Mouse (Mus musculus) gastrocnemius, postnatal 14 days (tissue): ENCODE results near the gene Atad2b. TPM values are rescaled to one million over a fixed set of nuclear protein-coding genes. Genes with fewer than 3 reads are reported as not detected.
"Not testable (repeated sequence)": the region's sequence is repeated elsewhere in the genome, so short reads cannot be mapped to it uniquely, and the experiment has no call there.

Experiments
- DNase-seq: peaks from one replicate; pipeline ENCODE4 v3.0.0; 2021; ENCODE audit warnings: mixed read lengths
- intact Hi-C: fragments of 180-260 bp; cut with DNase I; formaldehyde crosslinking; loops from one replicate; pipeline ENCODE4 v1.15.1; 2025; ENCODE audit warnings: low total_unique reads
- total RNA-seq, 2 experiments: library from RNA; stranded (reverse); gene quantifications; 2 replicates each; pipeline ENCODE4 v1.2.3; 2021

Atad2b gene
- total RNA-seq, 2 experiments from 2014 or later, result 17.6 to 18.0 TPM

DNA sequence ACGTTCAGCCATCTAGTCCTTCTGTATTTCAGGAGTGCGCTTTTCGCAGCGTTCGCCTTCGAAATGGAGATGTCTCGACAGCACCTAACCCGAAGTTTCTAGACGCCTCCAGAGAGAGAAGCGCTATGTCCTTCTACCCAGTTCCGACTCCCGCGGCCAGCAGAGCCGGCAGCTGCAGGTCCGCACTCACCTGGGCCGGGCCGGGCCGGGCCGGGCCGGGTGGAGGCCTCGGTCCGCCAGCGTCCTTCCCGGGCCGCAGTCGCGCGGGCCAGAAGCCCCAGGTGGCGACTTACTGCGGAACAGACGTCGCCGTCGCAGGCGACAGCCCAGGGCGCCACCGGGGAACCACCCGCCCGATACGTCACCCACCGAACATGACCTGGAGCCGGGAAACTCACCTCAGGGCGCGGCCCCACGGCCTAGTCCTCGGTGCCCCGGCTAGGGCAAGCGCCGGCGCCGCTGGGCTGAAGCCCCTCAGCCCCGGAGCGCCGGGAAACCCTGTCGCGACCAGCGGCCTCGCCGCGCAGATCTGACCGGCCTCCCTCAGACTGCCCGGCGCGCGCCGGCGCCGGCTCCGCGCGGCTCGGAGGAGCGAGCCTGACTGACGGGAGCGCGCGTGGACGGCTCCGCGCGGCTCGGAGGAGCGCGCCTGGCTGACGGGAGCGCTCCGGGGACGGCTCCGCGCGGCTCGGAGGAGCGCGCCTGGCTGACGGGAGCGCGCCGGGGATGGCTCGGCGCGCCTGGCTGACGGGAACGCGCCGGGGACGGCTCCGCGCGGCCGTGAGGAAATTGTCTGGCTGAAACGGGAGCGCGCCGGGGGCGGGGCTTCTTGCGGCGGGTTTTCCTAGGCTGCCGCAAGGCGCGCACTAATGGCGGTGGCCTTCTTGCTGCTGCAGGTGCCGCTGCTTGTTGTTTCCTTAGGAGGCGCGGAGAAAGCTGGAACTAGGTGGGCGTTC lies 9.9 kb upstream of the Atad2b start, which contains the start of gene Ubxn2a:
Gene Ubxn2a (minus strand): TSS at position 755 of the 956 bp plus-strand sequence.
- peak; percentile 96 for DNase-seq
- intact Hi-C loops, result no loop called here

DNA sequence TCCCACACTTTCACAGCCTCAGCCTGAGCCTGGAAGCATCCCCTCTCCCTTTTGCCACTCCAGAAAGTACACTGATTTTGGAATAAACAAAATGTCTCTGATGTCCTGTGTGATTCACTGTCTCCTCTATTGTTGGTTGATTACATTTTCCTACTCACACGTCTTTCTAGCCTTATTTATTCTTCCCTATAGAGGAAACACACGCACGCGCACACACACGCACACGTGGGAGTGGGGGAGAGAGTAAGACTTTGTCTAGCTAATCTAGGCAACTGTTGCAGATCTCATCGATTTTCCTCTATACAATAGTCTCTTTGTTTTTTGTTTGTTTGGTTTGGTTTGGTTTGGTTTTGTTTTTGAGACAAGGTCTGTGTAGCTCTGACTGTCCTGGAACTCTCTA lies 8.8 kb upstream of the Atad2b start:
- intact Hi-C loops, result no loop called here
- DNase-seq, result no peak

DNA sequence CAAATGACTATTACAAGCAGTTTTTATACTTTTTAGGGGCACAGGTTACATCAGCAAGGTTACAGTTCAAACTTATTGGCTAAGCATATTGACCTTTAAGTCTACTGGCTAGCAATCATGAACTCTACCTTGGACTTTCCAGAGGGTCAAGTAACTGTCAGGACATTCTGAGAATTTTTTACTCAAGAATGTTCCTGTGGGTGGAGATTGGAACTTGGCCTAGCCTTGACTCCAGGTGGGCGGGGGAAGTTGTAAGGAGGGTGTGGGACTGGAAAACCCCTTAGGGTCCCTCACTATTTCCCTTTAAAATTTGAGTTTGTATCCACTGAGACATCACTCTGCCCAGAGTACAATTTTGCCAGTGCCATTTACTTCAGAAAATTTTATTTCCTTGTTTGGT lies 6.7 kb upstream of the Atad2b start:
- DNase-seq, intact Hi-C loops: not testable (repeated sequence)

DNA sequence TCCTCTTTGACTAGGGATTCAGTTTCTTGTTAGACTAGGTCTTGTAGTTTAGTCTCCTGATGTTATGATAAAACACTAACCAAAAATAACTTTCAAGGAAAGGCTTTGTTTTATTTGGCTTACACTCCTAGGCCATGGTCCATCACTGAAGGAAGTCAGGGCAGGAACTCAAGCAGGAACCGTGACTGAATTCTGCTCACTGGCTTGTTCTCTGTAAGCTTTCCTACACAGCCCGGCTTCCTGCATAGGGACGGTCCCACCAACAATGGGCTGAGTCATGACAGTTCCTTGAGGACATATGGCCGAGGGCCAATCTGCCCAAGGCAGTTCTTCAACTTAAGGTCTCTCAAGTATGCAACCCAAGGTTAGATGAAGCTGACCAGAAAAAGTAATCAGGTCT lies 5.4 kb upstream of the Atad2b start:
- no peak for DNase-seq

DNA sequence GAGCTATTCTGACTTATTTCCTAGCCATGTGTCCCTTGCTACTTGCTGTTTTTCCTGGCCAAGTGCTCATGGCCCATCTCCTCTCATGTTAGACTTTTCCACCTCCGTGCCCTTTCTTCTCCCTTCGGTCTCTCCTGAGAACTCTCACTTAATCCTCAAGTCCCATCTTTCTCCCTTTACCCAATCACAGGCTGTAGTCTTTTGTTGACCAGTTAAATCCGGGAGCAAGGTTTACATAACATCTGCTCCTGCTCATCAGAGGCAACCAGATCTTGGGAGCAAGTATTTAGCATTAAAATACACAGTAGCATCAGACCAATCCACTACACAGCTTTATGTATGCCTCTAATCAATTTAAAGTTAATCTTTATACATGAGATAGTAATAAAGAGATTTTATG lies 2.7 kb upstream of the Atad2b start:
- intact Hi-C loops, result no loop called here
- DNase-seq, result no peak

More for the DNA sequence above, 5.4 kb upstream of the Atad2b start:
- intact Hi-C loops, result no loop called here

DNA sequence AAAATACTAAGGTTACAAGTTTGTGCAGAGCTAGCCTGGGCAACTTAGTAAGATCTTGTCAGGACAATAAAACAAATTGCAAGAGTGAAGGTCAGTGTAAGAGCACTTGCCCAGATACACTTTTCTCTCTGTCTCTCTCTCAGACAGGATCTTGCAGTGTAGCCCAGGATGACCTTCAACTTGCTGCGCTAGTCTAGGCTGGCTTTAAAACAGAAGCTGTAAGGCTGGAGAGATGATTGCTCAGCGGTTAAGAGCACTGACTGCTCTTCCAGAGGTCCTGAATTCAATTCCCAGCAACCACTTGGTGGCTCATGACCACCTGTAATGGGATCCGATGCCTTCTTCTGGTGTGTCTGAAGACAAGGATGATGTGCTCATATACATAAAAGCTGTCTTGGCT lies 2.2 kb upstream of the Atad2b start:
- no peak for DNase-seq
- intact Hi-C loops, result no loop called here

DNA sequence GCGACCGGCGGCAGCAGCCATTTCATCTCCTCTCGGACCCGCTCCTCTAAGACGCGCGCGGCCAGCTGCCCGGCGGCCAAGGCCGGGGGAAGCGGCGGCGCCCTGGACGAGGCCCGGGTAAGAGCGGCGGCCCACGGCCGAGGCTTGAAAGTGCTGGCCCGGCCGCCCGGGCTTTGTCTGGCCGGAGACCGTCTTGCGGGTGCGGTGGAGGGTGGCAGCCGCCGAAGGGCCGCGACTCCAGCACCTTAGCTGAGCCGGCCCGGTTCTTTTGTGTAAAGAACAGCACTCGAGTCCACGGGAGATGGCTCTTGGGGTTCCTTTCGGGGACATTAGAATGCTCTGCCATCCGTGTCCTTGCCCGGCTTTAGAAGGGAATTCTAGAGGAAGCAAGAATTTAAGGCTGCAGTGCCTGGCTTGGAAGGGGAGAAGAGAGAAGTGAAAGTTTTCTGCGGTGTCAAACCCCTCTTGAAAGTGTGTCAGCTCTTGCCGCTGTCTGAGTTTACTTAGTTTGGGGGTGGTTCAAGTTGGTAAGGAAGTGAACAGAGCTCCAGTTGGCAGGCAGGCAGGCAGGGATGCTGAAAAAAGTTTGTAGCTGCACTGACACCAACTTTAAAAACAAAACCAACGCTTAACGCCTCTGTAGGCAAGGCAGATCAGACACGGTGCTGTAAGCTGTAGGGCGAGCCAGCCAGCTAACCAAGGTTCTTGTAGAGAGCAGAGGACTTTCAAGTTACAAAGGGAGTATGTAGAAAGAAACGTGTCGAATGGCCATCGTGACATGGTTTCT lies 845 bp downstream of the Atad2b start:
- peak; percentile 18 for DNase-seq
- intact Hi-C loops, result no loop called here

DNA sequence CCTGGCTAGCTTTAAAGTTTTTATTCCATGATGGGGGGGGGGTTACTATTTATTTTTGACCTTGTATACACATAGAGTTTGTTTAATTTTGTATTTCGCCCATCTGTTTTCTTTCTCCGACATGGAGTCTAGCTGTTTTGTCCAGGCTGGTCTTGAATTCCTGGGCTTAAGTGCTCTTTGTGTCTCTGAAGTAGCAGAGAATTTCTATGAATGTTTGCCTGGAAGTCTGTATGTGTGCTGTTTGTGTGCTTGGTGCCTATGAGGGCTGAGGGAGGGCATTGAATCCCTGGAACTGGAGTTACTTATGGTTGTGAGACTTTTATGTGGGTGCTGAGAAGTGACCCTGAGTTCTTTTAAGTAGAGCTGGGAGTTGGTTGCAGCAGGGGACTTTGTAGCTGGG lies 11.0 kb downstream of the Atad2b start:
- DNase-seq, result no peak
- intact Hi-C loops, result no loop called here

DNA sequence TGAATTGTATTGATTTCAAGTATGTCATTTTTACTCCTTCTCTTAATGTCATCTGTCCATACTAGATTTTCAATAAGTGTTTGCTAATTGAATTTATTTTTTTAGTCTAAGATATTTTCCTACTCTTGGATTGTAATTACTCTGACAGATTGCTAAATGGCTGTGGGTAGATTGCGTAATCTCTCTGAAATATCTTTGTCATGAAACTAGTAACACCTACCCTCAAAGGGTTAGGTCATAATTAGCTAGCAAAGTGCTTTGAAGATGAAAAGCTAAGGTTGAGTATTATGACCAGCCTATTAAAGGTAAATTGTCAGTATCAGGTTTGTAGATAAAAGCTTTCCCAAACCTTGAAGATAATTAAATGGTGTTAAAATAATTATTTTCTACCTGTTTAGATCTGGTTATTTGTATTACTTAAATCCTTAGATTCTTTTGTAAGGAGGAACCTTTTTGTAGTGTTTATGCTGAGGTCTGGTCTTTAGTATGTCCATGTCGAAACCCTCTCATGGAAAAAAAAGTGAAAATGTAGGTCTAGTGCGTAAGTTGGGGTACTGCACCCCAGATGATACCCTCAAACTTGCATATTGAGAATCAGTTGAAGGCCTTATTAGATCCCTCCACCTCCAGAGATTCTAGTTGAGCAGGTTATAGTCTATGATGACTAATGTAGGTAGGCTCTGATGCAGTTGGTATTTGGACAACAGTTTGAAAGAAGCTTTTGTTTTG lies 13.8 kb downstream of the Atad2b start:
- intact Hi-C loops, result no loop called here
- DNase-seq, result no peak

DNA sequence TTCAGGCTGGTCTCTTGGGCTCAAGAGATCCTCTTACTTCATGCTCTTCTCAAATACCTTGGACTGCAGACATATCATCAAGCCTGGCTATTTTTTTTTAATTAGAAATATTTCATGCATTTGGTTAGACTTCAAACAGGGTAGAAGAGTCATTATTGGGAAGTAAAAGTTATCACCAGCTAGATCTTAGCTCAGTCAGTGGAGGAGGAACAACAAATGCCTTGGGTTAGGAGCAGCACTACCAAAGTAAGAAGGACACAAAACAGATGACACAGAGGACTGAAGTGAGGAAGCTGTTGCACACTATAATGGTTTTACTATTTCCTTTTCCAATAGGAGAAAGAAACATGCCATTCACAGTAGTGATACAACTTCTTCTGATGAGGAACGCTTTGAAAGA lies 35.1 kb downstream of the Atad2b start:
- intact Hi-C loops, result no loop called here

DNA sequence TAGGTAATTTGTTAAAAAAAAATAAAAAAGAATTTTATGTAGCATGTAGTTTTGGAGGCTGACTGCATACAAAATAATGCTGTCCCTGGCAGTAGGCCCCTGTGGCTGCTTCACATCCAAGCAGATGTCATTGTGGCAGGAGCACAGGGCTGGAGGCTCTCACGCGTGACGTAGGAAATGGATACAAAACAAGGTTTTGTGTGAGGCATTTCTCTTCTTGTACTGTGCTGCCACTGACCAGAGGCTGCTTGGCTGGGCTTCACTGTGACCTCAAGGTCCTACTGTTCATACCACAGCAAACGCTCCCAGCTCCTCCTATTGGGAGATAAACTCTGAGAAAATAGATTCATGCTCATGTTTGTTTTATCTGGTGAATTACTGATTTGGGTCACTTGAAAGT lies 36.0 kb downstream of the Atad2b start:
- intact Hi-C loops, result no loop called here
- DNase-seq, result peak; percentile 3

More for the DNA sequence above, 35.1 kb downstream of the Atad2b start:
- no peak for DNase-seq

DNA sequence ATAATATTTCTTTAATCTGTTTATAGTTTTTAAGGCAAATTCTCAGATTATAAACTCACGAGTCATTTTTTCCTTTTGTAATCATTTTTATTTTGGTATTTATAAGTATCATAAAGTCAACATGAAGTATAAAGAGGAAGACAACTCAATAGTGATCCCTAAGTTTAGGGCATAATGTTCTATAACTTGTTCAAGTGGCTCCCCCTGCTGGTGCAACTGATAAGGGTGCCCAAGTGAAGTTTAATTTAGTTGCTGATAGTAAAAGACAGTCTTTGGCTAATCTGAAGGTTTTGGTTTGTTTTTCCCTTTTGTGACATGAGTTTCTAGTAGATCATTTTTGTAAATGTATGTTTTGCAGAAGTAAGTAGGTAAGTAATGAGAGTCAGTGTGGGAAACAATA lies 55.8 kb downstream of the Atad2b start:
- intact Hi-C loops, result no loop called here
- peak; percentile 69 for DNase-seq

DNA sequence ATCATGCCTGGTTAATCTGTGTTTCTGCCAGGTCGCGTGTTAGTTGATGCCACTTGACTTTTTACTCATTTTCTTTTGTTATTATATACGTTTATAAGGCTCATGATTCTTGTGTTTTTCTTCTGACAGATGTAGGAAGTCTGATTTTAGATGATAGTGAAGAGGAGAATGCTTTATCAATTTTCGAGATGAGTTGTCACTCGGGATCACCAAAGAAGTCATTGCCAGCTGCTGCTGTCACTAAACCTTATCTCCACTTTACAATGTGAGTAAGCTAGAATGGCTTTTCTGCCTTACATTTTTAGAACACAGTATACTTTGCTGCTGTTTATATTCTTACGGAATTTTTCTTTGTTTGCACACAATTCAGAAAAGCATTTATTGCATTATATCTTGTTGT lies 61.2 kb downstream of the Atad2b start:
- intact Hi-C loops, result no loop called here
- no peak for DNase-seq

DNA sequence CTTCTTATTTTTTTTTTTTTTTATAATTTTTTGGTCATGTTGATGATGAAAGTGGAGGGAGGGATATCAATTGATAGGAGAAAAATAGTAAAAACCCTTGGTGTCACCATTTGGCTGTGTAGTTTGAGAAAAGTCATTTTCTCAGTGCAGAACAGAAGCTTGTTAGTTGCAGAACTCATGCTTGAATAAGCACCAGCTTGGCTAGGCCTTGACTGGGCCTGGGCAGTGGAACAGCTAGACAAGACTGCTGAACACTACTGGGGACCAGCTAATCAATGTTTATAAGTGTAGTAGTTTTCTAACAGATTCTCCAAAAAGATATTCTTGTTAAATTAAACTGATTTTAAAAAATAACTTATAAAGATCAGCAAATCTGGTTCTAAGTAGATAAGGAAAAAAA lies 79.8 kb downstream of the Atad2b start:
- DNase-seq, result no peak

DNA sequence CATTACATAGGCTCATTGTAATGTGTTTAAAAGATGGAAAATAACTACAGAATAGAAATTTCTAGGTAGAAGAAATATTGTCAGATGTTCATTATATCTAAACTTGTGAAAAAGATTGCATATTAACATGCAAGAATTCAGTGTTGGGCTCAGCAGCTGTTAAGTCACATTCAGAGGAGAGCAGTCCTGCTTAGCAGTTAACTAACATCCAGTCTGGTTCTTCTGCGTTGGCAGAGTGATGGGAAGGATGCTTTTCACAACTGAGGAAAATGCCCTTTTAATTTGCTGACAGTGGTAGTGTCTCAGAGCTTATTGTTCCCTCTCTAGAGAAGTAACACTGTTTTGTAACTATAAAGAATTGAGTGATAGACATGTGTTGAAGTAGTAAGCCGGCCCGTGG lies 88.2 kb downstream of the Atad2b start:
- intact Hi-C loops, result no loop called here

More for the DNA sequence above, 79.8 kb downstream of the Atad2b start:
- intact Hi-C loops, result no loop called here

DNA sequence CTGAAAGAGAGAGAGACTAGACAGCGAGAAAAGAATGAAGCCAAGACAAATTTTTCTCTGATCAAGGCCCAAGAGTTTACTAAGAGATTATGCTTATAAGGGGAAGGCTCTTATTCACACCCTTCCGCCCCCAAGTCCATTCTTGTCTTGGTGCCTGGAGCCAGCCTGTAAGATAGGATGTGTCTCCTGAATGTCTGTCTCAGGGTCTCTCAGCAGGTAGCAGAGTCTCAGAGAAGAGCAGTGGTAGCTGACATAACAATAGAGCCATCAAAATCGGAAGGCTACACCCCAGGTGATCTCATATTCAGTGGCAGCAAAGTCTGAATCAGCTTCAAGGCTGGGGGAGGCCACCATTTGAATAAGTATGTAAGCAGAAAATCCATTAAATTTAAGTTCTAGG lies 88.6 kb downstream of the Atad2b start:
- intact Hi-C loops, DNase-seq: not testable (repeated sequence)

More for the DNA sequence above, 88.2 kb downstream of the Atad2b start:
- DNase-seq, result no peak

DNA sequence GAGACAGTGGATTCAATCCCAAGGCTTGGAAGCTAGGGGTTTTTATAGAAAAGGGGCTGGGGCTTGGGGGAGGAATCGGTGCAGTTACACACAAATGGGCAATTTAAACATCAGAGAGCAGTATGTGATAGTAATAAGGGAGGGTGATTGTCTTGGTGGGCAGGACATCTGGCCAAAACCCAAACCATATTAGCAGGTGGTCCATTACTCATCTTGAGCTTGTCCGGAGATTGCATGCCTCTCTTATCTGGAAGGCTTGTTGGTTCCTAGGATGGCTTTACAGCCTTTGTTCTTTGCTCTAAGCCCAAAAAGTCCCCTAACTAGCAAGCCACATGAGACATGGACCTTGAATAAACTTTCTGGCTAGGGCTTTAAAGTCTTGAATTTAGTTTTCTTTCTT lies 91.5 kb downstream of the Atad2b start:
- intact Hi-C loops, DNase-seq: not testable (repeated sequence)

DNA sequence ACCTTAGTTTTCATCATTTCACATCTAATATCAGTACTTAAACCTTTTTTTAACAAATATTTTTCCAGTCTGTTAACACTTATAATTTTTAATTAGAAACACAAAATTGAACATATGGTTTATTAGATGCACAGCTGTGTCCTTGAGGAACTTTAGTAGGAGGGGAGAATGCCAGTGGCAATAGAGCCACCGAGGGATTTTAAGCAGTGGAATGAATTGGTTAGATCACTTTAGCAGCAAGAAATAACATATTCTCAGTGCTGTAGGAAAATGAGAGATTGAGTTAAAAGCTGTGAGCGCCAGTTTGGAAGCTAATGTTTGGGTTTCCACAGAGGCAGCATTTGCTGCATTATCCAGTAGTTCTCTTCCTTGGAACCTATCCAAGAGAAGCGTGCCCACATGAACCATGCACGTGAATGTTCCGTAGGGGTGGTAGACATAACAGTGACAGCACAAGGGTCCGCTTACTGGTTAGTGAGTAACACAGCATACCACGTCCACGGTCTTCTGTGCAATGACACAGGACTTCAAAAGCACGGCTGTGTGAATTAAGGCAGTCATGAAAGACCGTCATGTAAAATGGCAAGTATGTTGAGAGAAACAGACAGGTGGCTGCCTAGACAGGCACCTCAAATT lies 108.2 kb downstream of the Atad2b start:
- intact Hi-C loops, result loop anchor here (5.0 kb wide), 1 partner anchor 112 kb away; no protein-coding TSS in a partner anchor
- no peak for DNase-seq

DNA sequence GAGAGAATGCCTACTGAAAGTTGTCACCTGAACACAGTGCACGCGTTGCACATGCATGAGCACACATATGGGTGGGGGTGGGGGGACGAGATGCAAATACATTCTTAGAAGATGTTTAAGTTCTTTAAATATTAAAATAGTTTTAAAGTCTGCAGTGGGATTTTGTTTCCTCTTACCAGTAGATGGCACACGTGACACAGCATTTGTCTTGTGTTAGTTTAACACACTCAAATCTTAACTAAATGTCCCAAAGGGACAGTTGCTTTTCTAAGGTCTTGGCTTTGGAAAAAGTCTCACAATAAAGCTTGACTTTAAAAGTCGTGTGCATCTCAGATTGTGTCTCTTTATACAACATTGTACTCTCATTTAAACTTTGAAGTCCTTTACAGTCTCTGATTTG lies 111.9 kb downstream of the Atad2b start:
- intact Hi-C loops, result loop anchor here (5.0 kb wide), 1 partner anchor 108 kb away; no protein-coding TSS in a partner anchor

More for the DNA sequence above, 111.9 kb downstream of the Atad2b start:
- DNase-seq, result no peak
